Mouse (Mus musculus) kidney, postnatal 25 days (tissue): Measurements from ENCODE around the gene Ttc23l.
A peak's percentile ranks its signal among the peaks of the same experiment; 100 is the strongest.

Source experiments
- DNase-seq, 2 experiments: peaks; one replicate each; pipeline ENCODE4 v3.0.0; 2021; ENCODE audit warnings: mixed read lengths in 2 of 2

The Ttc23l gene

DNA sequence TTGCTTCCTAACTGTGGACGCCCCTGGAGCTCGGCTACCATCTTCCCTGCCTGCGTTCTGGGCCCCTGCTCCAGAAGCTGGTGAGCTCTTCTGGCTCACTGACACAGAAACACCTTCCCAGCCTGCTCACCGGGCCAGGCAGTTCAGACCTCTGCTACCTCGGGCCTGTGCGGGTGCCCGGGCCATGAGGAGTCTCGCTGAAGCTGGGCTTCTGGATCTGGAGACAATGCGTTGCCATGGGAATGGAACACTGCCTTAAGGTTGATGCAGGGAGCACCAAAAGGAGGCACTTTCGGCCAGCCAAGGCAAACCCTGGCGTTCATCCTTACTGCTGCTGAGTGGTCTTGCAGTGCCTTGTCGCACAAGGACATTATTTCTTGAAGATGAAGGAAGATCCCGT, at the start of gene Ttc23l:
Gene Ttc23l (minus strand): TSS at position 204 of the 400 bp plus-strand sequence.
- no peak for DNase-seq

- DNase-seq = no peak
These were observed 40.9 kb upstream of the Ttc23l start for GRCm38 (mm10) chr15:10599413-10599812.

DNA sequence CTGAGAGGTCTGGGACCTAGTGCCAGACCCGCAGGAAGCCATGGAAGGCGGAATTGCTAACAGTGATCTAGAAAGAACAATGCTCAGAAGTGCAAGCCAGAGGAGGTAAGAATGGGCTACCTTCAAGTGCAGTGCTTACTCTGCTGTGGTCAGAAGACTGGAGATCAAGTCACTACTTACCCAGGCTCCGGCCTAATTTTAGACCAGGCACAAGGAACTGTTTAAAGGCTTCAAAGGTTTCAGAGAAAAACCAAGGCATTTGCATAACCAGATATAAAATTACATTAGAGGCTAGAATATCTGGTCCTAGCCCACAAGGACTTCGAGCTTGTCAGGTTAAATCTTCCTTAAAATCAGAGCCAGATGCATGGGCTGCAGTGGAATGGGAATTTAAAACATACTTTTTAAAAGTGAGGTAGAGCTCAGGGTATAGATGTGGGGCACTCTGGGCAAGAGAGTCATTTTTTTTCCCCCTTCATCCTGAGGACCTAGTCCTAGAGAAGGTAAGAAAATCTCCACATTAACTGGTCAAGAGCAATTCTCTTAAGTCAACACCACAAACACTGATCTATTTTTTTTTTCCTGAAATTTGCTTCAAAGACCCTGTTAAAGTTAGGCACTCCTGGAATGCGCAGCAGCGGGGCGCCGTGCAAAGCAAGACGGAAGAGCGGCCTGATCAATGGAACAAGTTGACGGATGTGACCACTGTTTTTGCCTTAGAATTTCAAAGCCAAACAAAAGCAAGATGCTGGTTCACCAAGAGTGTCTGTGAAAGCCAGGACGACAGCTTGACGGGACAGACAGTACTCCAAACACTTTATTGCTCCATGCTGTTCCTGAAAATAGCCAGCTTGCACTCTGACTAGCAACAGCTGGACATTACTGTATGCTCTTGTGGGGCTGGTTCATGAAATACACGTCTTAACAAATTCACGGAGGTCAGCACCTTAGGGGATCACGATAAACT, 40.1 kb upstream of the Ttc23l start:
- peak in 1 of 2 experiments; percentile 55 for DNase-seq

GRCm38 (mm10) chr15:10596871-10597270, 38.4 kb upstream of the Ttc23l start:
- peak in 1 of 2 experiments; percentile 30 for DNase-seq

GRCm38 (mm10) chr15:10595408-10595807, 36.9 kb upstream of the Ttc23l start:
- no peak for DNase-seq

GRCm38 (mm10) chr15:10594910-10595309, 36.4 kb upstream of the Ttc23l start:
- no peak for DNase-seq

- no peak for DNase-seq
These were observed 34.6 kb upstream of the Ttc23l start for GRCm38 (mm10) chr15:10593094-10593493.

DNA sequence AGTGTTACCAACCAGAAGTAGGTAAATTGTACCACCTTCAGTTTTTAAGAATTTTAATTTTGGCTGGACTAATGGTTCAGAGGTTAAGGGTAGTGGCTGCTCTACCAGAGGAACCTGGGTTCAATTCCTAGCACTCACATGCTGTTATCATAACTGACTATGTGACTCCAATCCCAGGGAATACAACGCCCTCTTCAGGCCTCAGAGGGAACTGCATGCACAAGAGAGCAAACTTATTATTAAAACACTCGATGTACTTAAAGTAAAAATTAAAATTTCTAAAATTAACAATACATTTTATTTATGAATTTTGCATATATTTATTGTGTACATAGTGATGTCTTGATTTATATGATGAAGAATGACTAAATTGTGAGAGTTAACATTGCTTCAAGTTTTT, 28.1 kb upstream of the Ttc23l start:
- no peak for DNase-seq

DNA sequence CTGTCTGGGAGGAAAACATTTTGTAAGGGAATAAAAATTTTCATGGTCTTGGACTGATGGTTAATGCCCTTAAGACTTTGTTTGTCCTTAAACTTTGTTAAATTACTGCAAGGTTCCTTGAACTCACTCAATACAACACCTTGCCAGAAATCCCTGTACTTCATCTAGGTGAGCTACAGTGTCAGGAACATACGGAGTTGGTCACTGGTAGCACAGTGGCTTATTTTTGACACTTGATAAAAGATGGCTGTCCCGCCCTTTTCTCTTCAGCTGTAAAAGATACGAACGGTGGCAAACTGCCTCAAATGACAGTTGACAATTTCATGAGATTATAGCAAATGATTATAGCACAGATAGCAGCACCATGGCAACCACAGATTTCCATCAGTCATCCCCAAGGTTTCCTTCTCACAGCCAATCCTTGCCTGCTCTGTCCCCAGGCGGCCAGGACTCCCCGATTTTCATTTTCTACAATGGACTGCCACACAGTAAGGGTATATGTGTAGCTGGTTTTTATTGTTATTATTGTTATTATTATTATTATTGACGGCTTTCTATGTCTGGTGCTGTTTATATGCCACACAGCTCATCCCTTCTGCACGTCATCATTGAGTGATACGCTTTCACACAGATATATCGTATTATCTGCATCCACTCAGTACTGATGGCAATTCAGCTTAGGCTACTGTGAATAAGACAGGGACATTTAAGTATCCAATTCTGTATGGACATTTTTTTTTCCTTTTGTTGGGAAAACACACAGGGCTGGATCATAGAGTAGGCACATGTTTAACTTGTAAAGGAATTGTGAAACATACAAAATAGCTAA, 26.1 kb upstream of the Ttc23l start:
- no peak for DNase-seq

DNA sequence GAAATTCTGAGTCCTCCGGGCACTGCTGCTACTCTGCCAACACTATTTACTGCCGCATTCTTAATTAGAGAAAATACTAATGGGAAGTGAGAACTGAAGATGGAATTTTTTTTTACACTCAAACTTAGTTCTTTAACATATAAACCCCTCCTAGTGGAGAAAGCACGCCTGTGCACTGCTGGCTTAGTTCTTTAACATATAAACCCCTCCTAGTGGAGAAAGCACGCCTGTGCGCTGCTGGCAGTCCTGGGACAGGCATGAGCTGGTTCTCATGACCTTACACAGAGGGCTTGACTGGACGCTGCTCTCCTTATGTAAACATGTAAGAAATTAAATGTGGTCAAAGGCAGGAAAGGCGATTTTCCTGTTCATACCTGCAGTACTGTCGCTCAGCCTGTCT, 24.9 kb upstream of the Ttc23l start:
- DNase-seq = peak; percentile 83 to 87

- no peak for DNase-seq
These were observed 20.7 kb upstream of the Ttc23l start for GRCm38 (mm10) chr15:10579159-10579558.

DNA sequence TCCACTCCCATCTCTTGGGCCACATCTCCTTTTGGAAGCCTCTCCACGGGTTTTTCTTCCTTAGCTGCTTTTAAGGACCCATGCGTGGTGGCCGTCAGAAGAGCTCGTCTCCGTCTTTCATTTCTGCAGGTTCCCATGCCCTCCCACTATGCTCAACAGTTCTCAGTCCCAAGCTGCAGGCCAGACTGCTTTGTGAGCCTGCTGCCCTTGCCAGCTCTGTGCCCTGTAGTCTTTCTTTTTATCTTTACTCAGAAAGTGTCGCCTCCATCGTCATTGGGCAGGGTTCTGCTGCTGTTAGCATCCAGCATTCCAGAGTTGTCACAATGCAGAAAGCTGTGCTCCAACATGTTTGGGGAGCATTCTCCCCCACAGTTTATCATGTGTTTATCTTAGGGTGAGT, 8.0 kb upstream of the Ttc23l start:
- no peak for DNase-seq

- DNase-seq = no peak
These were observed 5.7 kb upstream of the Ttc23l start for GRCm38 (mm10) chr15:10564201-10564600.

- no peak for DNase-seq
These were observed 3.8 kb upstream of the Ttc23l start for GRCm38 (mm10) chr15:10562281-10562680.

GRCm38 (mm10) chr15:10560005-10560404, 1.5 kb upstream of the Ttc23l start:
- DNase-seq = no peak

DNA sequence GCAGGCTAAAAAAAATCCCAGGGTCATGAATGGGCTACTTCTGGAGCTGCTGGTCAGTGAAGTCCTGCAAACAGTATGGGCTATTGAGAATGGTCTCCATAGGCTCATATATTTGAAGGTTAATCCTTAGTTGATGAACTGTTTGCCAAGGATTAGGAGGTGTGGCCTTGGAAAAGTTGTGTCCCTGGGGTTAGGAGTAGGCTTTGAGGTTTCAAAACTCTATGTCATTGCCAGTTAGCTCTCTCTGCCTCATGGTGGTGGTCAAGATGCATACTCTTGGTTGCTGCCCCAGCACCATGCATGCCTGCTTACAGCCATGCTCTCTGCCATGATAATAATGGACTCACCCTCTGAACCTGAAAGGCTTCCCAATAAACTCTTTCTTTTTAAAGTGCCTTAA, 4.1 kb downstream of the Ttc23l start:
- no peak for DNase-seq

GRCm38 (mm10) chr15:10540271-10541088, 18.0 kb downstream of the Ttc23l start:
- peak; percentile 3 to 33 for DNase-seq

GRCm38 (mm10) chr15:10535969-10536368, 22.5 kb downstream of the Ttc23l start:
- no peak for DNase-seq

- no peak for DNase-seq
These were observed 23.9 kb downstream of the Ttc23l start for GRCm38 (mm10) chr15:10534591-10534990.

- DNase-seq = peak in 1 of 2 experiments; percentile 33
These were observed 25.1 kb downstream of the Ttc23l start for GRCm38 (mm10) chr15:10533361-10533760.

GRCm38 (mm10) chr15:10531352-10531751, 27.1 kb downstream of the Ttc23l start:
- DNase-seq = no peak

DNA sequence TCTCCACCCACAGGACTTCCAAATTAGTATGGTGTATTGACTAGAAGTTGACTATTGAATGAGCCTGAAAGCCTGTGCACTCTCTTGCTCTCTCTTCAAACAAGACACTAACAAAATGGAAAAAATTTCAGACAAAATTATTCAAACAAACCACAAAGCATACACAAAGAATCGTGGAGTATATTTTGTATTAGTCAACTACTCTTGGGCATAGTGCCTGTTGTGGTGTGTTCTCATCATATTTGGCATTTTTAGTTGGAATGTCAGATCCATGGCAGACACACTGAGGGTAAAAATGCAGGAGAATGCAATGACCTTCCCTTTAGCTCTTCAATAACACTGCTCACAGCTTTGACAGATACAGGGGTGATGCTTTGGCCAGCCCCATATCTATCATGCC, 32.6 kb downstream of the Ttc23l start:
- DNase-seq = no peak

DNA sequence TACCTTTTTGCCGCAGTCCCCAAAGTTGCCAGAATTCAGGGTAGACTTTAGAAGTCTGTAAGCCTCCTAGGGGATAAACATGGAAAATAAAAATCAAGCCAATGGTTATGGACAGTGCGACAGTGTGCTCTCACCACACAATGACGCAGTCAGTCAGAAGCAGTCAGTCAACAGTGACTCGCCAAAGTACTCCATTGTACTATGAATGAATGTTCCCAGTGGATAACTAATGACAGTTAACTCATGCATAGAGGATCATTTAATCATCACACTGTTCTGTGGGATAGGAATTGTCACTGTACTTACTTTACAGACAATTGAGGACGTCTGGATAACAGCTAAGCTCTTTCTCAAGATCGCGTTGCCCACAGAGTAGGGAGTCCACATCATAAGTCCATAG, 43.3 kb downstream of the Ttc23l start:
- DNase-seq = no peak
